Mouse (Mus musculus) right cerebral cortex, postnatal 36 days (tissue): Measurements from ENCODE around the gene Tfrc.
A peak's percentile ranks its signal among the peaks of the same experiment; 100 is the strongest.

Experiments
- DNase-seq, 2 experiments: peaks; one replicate each; pipeline ENCODE4 v3.0.0; 2022; ENCODE audit warnings: low spot score in 2 of 2, mixed read lengths in 1 of 2

Tfrc gene

GRCm38 (mm10) chr16:32608712-32609400 is at the start of gene Tfrc:
TSS of gene Tfrc (plus strand) at chr16:32608920.
- DNase-seq, result peak; percentile 95 to 96

GRCm38 (mm10) chr16:32559493-32559892 is 49.2 kb upstream of the Tfrc start:
- DNase-seq, result no peak

- DNase-seq, result no peak
Observed at GRCm38 (mm10) chr16:32563056-32563793, 45.5 kb upstream of the Tfrc start.

- no peak for DNase-seq
Observed at GRCm38 (mm10) chr16:32567282-32567681, 41.4 kb upstream of the Tfrc start.

GRCm38 (mm10) chr16:32568401-32568800 is 40.3 kb upstream of the Tfrc start:
- DNase-seq, result no peak

- no peak for DNase-seq
Observed at GRCm38 (mm10) chr16:32570042-32570441, 38.7 kb upstream of the Tfrc start.

GRCm38 (mm10) chr16:32572528-32572927 is 36.2 kb upstream of the Tfrc start:
- DNase-seq, result no peak

GRCm38 (mm10) chr16:32586482-32586881 is 22.2 kb upstream of the Tfrc start:
- no peak for DNase-seq

GRCm38 (mm10) chr16:32588568-32588967 is 20.2 kb upstream of the Tfrc start:
- DNase-seq, result no peak

GRCm38 (mm10) chr16:32591521-32591920 is 17.2 kb upstream of the Tfrc start:
- no peak for DNase-seq

- no peak for DNase-seq
Observed at GRCm38 (mm10) chr16:32593283-32593805, 15.4 kb upstream of the Tfrc start.

- no peak for DNase-seq
Observed at GRCm38 (mm10) chr16:32593916-32594315, 14.8 kb upstream of the Tfrc start.

- no peak for DNase-seq
Observed at GRCm38 (mm10) chr16:32594701-32595100, 14.0 kb upstream of the Tfrc start.

- DNase-seq, result no peak
Observed at GRCm38 (mm10) chr16:32595142-32595855, 13.4 kb upstream of the Tfrc start.

- no peak for DNase-seq
Observed at GRCm38 (mm10) chr16:32597909-32598381, 10.8 kb upstream of the Tfrc start.

GRCm38 (mm10) chr16:32599151-32599550 is 9.6 kb upstream of the Tfrc start:
- no peak for DNase-seq

- DNase-seq, result no peak
Observed at GRCm38 (mm10) chr16:32602193-32602685, 6.5 kb upstream of the Tfrc start.

- no peak for DNase-seq
Observed at GRCm38 (mm10) chr16:32607562-32608343, 967 bp upstream of the Tfrc start.

GRCm38 (mm10) chr16:32608344-32608711 is 392 bp upstream of the Tfrc start:
- DNase-seq, result no peak

- no peak for DNase-seq
Observed at GRCm38 (mm10) chr16:32609401-32609779, 670 bp downstream of the Tfrc start.
